Mouse (Mus musculus) hindlimb bud, embryonic 11.5 days (tissue): ENCODE results near the gene Mpped2.

Experiments used
- DNase-seq: peaks from one replicate; pipeline ENCODE4 v3.0.0-alpha.2; 2012; ENCODE audit warnings: low read depth, low spot score; ENCODE audit errors: extremely low spot score

Mpped2 gene

GRCm38 (mm10) chr2:106745364-106745763, 52.3 kb downstream of the Mpped2 start:
- no peak for DNase-seq

- DNase-seq: no peak
Measured at GRCm38 (mm10) chr2:106746211-106746610, 53.1 kb downstream of the Mpped2 start.

GRCm38 (mm10) chr2:106746905-106747304, 53.8 kb downstream of the Mpped2 start:
- DNase-seq: no peak

GRCm38 (mm10) chr2:106747342-106747741, 54.3 kb downstream of the Mpped2 start:
- DNase-seq: no peak

GRCm38 (mm10) chr2:106750878-106751277, 57.8 kb downstream of the Mpped2 start:
- DNase-seq: no peak

GRCm38 (mm10) chr2:106753703-106754102, 60.6 kb downstream of the Mpped2 start:
- DNase-seq: no peak

GRCm38 (mm10) chr2:106754696-106755095, 61.6 kb downstream of the Mpped2 start:
- no peak for DNase-seq

GRCm38 (mm10) chr2:106756354-106757103, 63.5 kb downstream of the Mpped2 start:
- DNase-seq: no peak

GRCm38 (mm10) chr2:106762920-106763319, 69.9 kb downstream of the Mpped2 start:
- no peak for DNase-seq

- no peak for DNase-seq
Measured at GRCm38 (mm10) chr2:106769236-106769635, 76.2 kb downstream of the Mpped2 start.

GRCm38 (mm10) chr2:106772643-106773042, 79.6 kb downstream of the Mpped2 start:
- no peak for DNase-seq

- no peak for DNase-seq
Measured at GRCm38 (mm10) chr2:106774251-106775196, 81.5 kb downstream of the Mpped2 start.

- no peak for DNase-seq
Measured at GRCm38 (mm10) chr2:106775994-106776393, 82.9 kb downstream of the Mpped2 start.

- DNase-seq: no peak
Measured at GRCm38 (mm10) chr2:106778861-106779516, 85.9 kb downstream of the Mpped2 start.

- DNase-seq: no peak
Measured at GRCm38 (mm10) chr2:106781181-106782179, 88.4 kb downstream of the Mpped2 start.

- DNase-seq: no peak
Measured at GRCm38 (mm10) chr2:106783311-106783710, 90.2 kb downstream of the Mpped2 start.

- no peak for DNase-seq
Measured at GRCm38 (mm10) chr2:106788055-106788454, 95.0 kb downstream of the Mpped2 start.

GRCm38 (mm10) chr2:106788573-106788972, 95.5 kb downstream of the Mpped2 start:
- no peak for DNase-seq

- no peak for DNase-seq
Measured at GRCm38 (mm10) chr2:106789694-106790328, 96.7 kb downstream of the Mpped2 start.

GRCm38 (mm10) chr2:106790329-106790701, 97.2 kb downstream of the Mpped2 start:
- no peak for DNase-seq
